Mouse (Mus musculus): ENCODE measurements at regions not wholly inside any gene's neighbourhood (a gene's known extent, or its start where the extent isn't known, plus 50 kb on each side); places are given as distances from the start of the nearest gene placed in this dataset.

DNA sequence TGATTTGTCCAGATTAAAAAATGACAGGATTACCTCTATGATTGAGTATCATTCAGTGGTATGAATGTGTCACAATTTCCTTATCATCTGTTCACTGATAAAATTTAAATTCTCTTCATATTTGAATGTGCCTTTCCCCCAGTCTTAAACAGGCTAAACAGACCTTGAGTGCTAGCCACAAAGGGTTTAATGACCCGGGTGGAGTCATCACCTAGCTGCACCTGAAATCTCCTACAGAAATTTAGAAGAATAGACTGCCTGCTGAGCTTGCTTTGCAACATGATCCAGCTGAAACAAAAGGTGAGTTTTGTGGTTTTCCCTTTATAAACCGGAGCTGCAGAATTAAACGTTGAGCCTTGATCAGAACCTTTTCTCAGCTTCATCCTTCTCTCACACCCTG is 156.1 kb upstream of the Vwde start:
- H3K27ac ChIP-seq (ENCODE audit: insufficient read depth, low read length) = no peak overlapping the region

GRCm38 (mm10) chr6:13379727-13380126 is 155.0 kb upstream of the Vwde start:
- Histone ChIP-seq H3K4me1 (ENCODE audit: control insufficient read depth, insufficient read depth, low read length) (no peaks in the 10 kb centered on the region), H3K4me3 (replicated peaks; ENCODE audit: insufficient read depth, low read depth, low read length) (no peak overlapping the region), H3K27ac (ENCODE audit: insufficient read depth, low read length) (no peak overlapping the region), H3K27me3 (ENCODE audit: control insufficient read depth, insufficient read depth, low read length) (no peaks in the 10 kb centered on the region)
- TF ChIP-seq POLR2A (IDR thresholded peaks at IDR 0.05; ENCODE audit: borderline replicate concordance, insufficient read depth, low read length) (no peak), CTCF (IDR thresholded peaks at IDR 0.05; ENCODE audit: borderline replicate concordance, insufficient read depth, low read depth, low read length) (no peak)
- DNase-seq = no peak

More for the DNA sequence above, 156.1 kb upstream of the Vwde start:
- H3K4me1 ChIP-seq (ENCODE audit: control insufficient read depth, insufficient read depth, low read length) = no peaks in the 10 kb centered on the region
- TF ChIP-seq POLR2A (IDR thresholded peaks at IDR 0.05; ENCODE audit: borderline replicate concordance, insufficient read depth, low read length) = no peak
- TF ChIP-seq CTCF (IDR thresholded peaks at IDR 0.05; ENCODE audit: borderline replicate concordance, insufficient read depth, low read depth, low read length) = no peak
- 61% methylated on average over 3 of the region's 3 CpGs for WGBS
- no peak for DNase-seq
- no peak overlapping the region for H3K4me3 ChIP-seq (replicated peaks; ENCODE audit: insufficient read depth, low read depth, low read length)
- H3K27me3 ChIP-seq (ENCODE audit: control insufficient read depth, insufficient read depth, low read length) = no peaks in the 10 kb centered on the region

GRCm38 (mm10) chr6:13373896-13374295 is 149.1 kb upstream of the Vwde start:
- TF ChIP-seq POLR2A (IDR thresholded peaks at IDR 0.05; ENCODE audit: borderline replicate concordance, insufficient read depth, low read length) (no peak), CTCF (IDR thresholded peaks at IDR 0.05; ENCODE audit: borderline replicate concordance, insufficient read depth, low read depth, low read length) (no peak)
- Histone ChIP-seq H3K4me1 (ENCODE audit: control insufficient read depth, insufficient read depth, low read length) (no peaks in the 10 kb centered on the region), H3K27me3 (ENCODE audit: control insufficient read depth, insufficient read depth, low read length) (no peaks in the 10 kb centered on the region), H3K4me3 (replicated peaks; ENCODE audit: insufficient read depth, low read depth, low read length) (no peak overlapping the region), H3K27ac (ENCODE audit: insufficient read depth, low read length) (no peak overlapping the region)
- 85% methylated on average over 1 of the region's 1 CpGs for WGBS
- DNase-seq = no peak

GRCm38 (mm10) chr6:13369709-13370296 is 145.0 kb upstream of the Vwde start:
- Histone ChIP-seq H3K4me1 (ENCODE audit: control insufficient read depth, insufficient read depth, low read length) (no peaks in the 10 kb centered on the region), H3K27me3 (ENCODE audit: control insufficient read depth, insufficient read depth, low read length) (no peaks in the 10 kb centered on the region), H3K4me3 (replicated peaks; ENCODE audit: insufficient read depth, low read depth, low read length) (no peak overlapping the region), H3K27ac (ENCODE audit: insufficient read depth, low read length) (no peak overlapping the region)
- TF ChIP-seq POLR2A (IDR thresholded peaks at IDR 0.05; ENCODE audit: borderline replicate concordance, insufficient read depth, low read length) = no peak
- TF ChIP-seq CTCF (IDR thresholded peaks at IDR 0.05; ENCODE audit: borderline replicate concordance, insufficient read depth, low read depth, low read length) = no peak
- DNase-seq = no peak

Data from cerebellum, adult 2 months (tissue).